Mouse (Mus musculus): ENCODE results near the gene Stk39. TPM values are rescaled to one million over a fixed set of nuclear protein-coding genes. Genes with fewer than 3 reads are reported as not detected.
A peak's percentile ranks its signal among the peaks of the same experiment; 100 is the strongest.

The Stk39 gene
- polyA plus RNA-seq, 2 experiments = 0.93 to 1.7 TPM

DNA sequence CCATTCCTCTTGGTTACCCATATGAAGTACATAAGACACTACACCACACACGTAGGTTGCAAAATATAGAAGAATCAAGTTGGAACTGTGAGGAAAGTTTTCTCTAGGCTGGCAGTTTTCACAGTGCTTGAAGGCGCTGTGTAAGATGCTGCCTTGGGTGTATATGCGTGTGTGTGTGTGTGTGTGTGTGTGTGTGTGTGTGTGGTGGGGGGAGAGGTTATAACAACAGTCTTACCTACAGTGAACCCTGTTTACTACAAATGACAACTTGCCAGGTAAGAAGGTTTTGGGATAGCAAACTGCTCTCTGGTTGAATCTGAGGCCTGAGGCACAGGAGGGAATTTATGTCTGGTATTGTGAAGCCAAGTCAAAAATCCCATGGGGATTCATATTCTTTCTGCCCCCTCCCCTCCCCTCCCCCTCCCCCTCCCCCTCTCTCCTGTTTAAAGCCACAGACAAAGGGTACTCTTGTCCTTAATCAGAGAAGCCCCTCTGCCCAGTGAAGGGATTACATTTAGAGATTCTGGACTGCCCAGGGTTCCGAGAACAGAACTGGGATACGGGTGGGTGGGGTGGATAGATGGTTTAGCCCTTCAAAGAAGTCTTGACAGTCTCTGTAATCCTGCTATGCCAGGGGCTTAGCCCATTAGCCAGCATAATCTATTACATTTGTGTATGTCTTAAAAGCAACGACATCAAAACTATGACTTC is 219.9 kb downstream of the Stk39 start:
- WGBS (ENCODE audit: insufficient replicate concordance) = 71% methylated on average over 6 of the region's 6 CpGs
- ATAC-seq (ENCODE audit: insufficient read depth) (no peak), DNase-seq (ENCODE audit: low read depth in 3 of 3, low spot score in 3 of 3) (no peak)
- no peak overlapping the region for H3K9ac ChIP-seq (replicated peaks)
- no peak for TF ChIP-seq EP300 (IDR thresholded peaks at IDR 0.05; ENCODE audit: low read depth)
- TF ChIP-seq CTCF (IDR thresholded peaks at IDR 0.05; ENCODE audit: low read depth) = no peak
- no peak overlapping the region for H3K27ac ChIP-seq
- no peak overlapping the region for H3K4me3 ChIP-seq (ENCODE audit: insufficient read depth in 1 of 2, low read depth in 2 of 2, low read length in 2 of 2)
- H3K27me3 ChIP-seq (ENCODE audit: control insufficient read depth, insufficient read depth, low read length) = no peaks in the 10 kb centered on the region
- no peaks in the 10 kb centered on the region for H3K4me1 ChIP-seq (replicated peaks; ENCODE audit: control insufficient read depth in 2 of 2, insufficient read depth in 2 of 2, low read length in 1 of 2)
- H3K4me2 ChIP-seq (ENCODE audit: low read depth) = no peak overlapping the region
- no peaks in the 10 kb centered on the region for H3K36me3 ChIP-seq (replicated peaks; ENCODE audit: control insufficient read depth, insufficient read depth, low read depth)
- H3K9me3 ChIP-seq (ENCODE audit: control insufficient read depth, low read length) = no peaks in the 10 kb centered on the region

DNA sequence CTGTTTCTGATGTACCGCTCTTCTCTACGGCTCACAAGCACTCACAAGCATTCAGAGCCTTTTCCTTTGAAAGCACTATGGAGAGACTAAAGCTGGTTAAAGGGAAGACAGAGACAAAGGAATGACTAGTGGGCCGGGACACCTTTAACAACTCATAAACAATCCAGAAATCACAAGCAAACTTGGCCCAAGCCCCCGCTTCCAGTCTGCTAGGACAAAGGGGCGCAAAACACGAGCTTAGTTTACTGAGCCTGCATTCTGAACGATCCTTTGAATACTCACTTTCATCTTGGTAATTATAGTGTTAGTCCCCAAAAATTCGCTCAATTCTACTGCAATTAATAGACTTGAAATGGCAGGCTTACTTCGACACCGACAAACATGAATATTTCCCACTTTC is 221.2 kb downstream of the Stk39 start:
- H3K36me3 ChIP-seq (replicated peaks; ENCODE audit: control insufficient read depth, insufficient read depth, low read depth) = no peaks in the 10 kb centered on the region
- no peak overlapping the region for H3K4me2 ChIP-seq (ENCODE audit: low read depth)
- no peaks in the 10 kb centered on the region for H3K4me1 ChIP-seq (replicated peaks; ENCODE audit: control insufficient read depth in 2 of 2, insufficient read depth in 2 of 2, low read length in 1 of 2)
- no peak overlapping the region for H3K27ac ChIP-seq
- DNase-seq (ENCODE audit: low read depth in 3 of 3, low spot score in 3 of 3) (no peak), ATAC-seq (ENCODE audit: insufficient read depth) (no peak)
- H3K9ac ChIP-seq (replicated peaks) = no peak overlapping the region
- no peaks in the 10 kb centered on the region for H3K27me3 ChIP-seq (ENCODE audit: control insufficient read depth, insufficient read depth, low read length)
- H3K9me3 ChIP-seq (ENCODE audit: control insufficient read depth, low read length) = no peaks in the 10 kb centered on the region
- H3K4me3 ChIP-seq (ENCODE audit: insufficient read depth in 1 of 2, low read depth in 2 of 2, low read length in 2 of 2) = no peak overlapping the region
- TF ChIP-seq EP300 (IDR thresholded peaks at IDR 0.05; ENCODE audit: low read depth) (no peak), CTCF (IDR thresholded peaks at IDR 0.05; ENCODE audit: low read depth) (no peak)
- 74% methylated on average over 10 of the region's 10 CpGs for WGBS (ENCODE audit: insufficient replicate concordance)

DNA sequence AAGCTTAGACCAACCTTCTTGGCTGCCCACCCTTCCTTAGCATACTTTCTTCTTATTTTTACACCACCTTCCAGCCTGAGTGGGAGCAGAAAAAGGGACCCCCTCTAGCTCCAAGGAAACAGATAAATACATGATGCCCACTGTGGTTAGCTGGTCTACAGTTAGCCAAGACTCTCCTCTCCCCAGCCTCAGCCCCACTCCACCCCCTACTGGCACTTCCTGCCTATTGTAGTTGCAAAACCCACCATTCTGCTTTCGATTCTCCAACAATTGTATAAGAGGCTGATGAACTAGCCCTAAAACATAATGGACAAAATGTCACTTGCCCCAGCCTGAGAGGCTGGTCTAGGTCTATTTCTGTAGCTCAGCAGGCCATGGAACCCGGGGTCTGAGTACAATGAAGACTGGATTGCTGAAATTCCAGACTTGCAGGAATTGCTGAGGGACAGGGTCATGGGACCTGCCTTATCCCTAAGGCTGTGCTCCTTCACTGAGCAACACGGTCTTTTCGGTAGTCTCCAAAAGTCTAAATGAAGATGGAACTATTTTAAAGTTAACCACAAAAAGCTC is 222.1 kb downstream of the Stk39 start:
- no peak for DNase-seq (ENCODE audit: low read depth in 3 of 3, low spot score in 3 of 3)
- H3K36me3 ChIP-seq (replicated peaks; ENCODE audit: control insufficient read depth, insufficient read depth, low read depth) = no peaks in the 10 kb centered on the region
- no peaks in the 10 kb centered on the region for H3K27me3 ChIP-seq (ENCODE audit: control insufficient read depth, insufficient read depth, low read length)
- H3K4me1 ChIP-seq (replicated peaks; ENCODE audit: control insufficient read depth in 2 of 2, insufficient read depth in 2 of 2, low read length in 1 of 2) = no peaks in the 10 kb centered on the region
- no peak overlapping the region for H3K4me3 ChIP-seq (ENCODE audit: insufficient read depth in 1 of 2, low read depth in 2 of 2, low read length in 2 of 2)
- H3K9ac ChIP-seq (replicated peaks) = no peak overlapping the region
- no peak for ATAC-seq (ENCODE audit: insufficient read depth)
- H3K4me2 ChIP-seq (ENCODE audit: low read depth) = no peak overlapping the region
- TF ChIP-seq EP300 (IDR thresholded peaks at IDR 0.05; ENCODE audit: low read depth) (no peak), CTCF (IDR thresholded peaks at IDR 0.05; ENCODE audit: low read depth) (peak; percentile 16; the same call in 1 of the 2 replicates)
- 63% methylated on average over 4 of the region's 4 CpGs for WGBS (ENCODE audit: insufficient replicate concordance)
- no peaks in the 10 kb centered on the region for H3K9me3 ChIP-seq (ENCODE audit: control insufficient read depth, low read length)
- no peak overlapping the region for H3K27ac ChIP-seq

DNA sequence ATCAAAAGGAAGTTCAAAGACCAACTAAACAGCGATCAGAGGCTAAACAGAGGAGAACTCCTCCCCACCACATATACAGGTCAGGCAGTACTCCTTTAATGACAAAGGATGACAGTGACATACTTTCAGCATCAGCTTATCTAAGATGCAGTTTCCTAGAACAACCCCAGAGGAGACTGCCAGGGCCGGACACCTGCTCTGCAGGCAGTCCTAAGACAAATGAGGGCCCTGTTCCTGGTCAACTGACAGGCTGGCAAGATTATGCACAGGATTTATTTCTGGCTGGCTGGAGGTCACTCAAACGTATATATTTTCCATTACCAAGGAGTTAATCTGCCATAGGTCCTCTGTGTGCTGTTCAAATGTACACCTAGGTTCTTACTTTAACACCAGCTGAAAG is 225.8 kb downstream of the Stk39 start:
- ATAC-seq (ENCODE audit: insufficient read depth) (no peak), DNase-seq (ENCODE audit: low read depth in 3 of 3, low spot score in 3 of 3) (no peak)
- Histone ChIP-seq H3K9ac (replicated peaks) (no peak overlapping the region), H3K27ac (no peak overlapping the region), H3K36me3 (replicated peaks; ENCODE audit: control insufficient read depth, insufficient read depth, low read depth) (no peaks in the 10 kb centered on the region), H3K4me2 (ENCODE audit: low read depth) (no peak overlapping the region), H3K4me1 (replicated peaks; ENCODE audit: control insufficient read depth in 2 of 2, insufficient read depth in 2 of 2, low read length in 1 of 2) (no peaks in the 10 kb centered on the region), H3K27me3 (ENCODE audit: control insufficient read depth, insufficient read depth, low read length) (no peaks in the 10 kb centered on the region), H3K4me3 (ENCODE audit: insufficient read depth in 1 of 2, low read depth in 2 of 2, low read length in 2 of 2) (no peak overlapping the region), H3K9me3 (ENCODE audit: control insufficient read depth, low read length) (no peaks in the 10 kb centered on the region)
- no peak for TF ChIP-seq CTCF (IDR thresholded peaks at IDR 0.05; ENCODE audit: low read depth)
- no peak for TF ChIP-seq EP300 (IDR thresholded peaks at IDR 0.05; ENCODE audit: low read depth)
- 29% methylated on average over 3 of the region's 3 CpGs for WGBS (ENCODE audit: insufficient replicate concordance)

DNA sequence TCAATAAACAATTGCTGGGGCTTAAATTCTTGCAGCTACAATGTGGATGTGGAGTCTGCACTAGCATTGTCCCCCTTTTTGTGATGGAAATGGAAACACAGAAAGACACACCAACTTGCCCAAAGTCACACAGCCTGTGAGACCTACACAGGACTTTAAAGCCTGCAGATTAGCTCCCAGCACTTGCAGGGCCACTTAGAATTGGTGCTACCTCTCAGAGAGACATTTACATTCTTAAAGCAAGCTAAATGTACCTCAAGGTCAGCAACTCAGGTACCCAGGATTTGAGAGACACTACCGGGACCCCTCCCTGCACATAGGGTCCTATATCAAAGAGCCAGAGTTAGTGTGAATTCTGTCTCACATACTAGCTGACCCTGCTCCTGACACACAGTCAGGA is 227.5 kb downstream of the Stk39 start:
- Histone ChIP-seq H3K27ac (no peak overlapping the region), H3K9ac (replicated peaks) (no peak overlapping the region), H3K9me3 (ENCODE audit: control insufficient read depth, low read length) (no peaks in the 10 kb centered on the region), H3K4me1 (replicated peaks; ENCODE audit: control insufficient read depth in 2 of 2, insufficient read depth in 2 of 2, low read length in 1 of 2) (no peaks in the 10 kb centered on the region), H3K4me3 (ENCODE audit: insufficient read depth in 1 of 2, low read depth in 2 of 2, low read length in 2 of 2) (no peak overlapping the region), H3K4me2 (ENCODE audit: low read depth) (no peak overlapping the region), H3K27me3 (ENCODE audit: control insufficient read depth, insufficient read depth, low read length) (no peaks in the 10 kb centered on the region), H3K36me3 (replicated peaks; ENCODE audit: control insufficient read depth, insufficient read depth, low read depth) (no peaks in the 10 kb centered on the region)
- no peak for ATAC-seq (ENCODE audit: insufficient read depth)
- no peak for TF ChIP-seq EP300 (IDR thresholded peaks at IDR 0.05; ENCODE audit: low read depth)
- no peak for TF ChIP-seq CTCF (IDR thresholded peaks at IDR 0.05; ENCODE audit: low read depth)
- no peak for DNase-seq (ENCODE audit: low read depth in 3 of 3, low spot score in 3 of 3)
- 61% methylated on average over 1 of the region's 1 CpGs for WGBS (ENCODE audit: insufficient replicate concordance)

Measured in liver, embryonic 14.5 days (tissue).